Mouse (Mus musculus) cerebellum, postnatal 10 days (tissue): ENCODE results near the gene Pced1a.

Experiments
- DNase-seq, 2 experiments: peaks; one replicate each; pipeline ENCODE4 v3.0.0; 2021; ENCODE audit warnings: mixed read lengths in 2 of 2

Gene Pced1a

DNA sequence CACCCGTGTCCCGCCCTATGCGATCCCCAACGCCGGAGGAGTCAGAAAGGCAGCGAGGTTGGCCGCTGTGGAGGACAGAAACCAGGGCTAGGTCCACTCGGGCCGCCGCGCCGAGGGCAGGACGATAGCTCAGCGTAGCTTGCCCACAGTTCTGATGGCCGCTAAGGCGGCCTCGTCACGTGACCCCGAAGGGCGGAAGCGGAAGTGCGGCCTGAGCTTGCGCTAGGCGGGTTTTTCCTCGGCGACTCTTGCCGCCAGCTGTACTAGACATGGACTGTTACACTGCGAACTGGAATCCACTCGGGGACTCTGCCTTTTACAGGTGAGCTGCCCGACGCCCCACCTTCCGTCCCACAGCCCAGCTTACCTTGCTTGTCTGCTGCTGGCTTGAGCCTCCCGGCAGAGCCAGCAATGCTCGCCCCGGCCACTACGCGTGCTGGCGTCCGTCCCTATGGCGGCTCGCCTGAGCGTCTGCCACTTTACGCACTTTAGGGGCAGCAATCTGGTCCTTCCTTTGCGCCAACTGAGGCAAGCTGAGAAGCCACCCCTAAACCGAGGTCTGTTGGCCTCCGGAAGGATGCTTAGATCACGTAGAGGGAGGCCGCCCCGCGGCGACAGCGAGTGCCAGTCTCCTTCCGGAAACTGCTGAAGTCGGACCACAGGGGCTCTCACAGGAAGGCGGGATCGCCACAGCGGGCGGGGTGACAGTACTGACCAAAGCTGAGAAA lies at the start of gene Pced1a, which contains the start of gene Vps16:
TSS of gene Pced1a (minus strand) at position 576 of the 728 bp plus-strand sequence.
TSS of gene Vps16 (plus strand) at position 214 of the 728 bp plus-strand sequence.
- peak; percentile 96 to 97 for DNase-seq

DNA sequence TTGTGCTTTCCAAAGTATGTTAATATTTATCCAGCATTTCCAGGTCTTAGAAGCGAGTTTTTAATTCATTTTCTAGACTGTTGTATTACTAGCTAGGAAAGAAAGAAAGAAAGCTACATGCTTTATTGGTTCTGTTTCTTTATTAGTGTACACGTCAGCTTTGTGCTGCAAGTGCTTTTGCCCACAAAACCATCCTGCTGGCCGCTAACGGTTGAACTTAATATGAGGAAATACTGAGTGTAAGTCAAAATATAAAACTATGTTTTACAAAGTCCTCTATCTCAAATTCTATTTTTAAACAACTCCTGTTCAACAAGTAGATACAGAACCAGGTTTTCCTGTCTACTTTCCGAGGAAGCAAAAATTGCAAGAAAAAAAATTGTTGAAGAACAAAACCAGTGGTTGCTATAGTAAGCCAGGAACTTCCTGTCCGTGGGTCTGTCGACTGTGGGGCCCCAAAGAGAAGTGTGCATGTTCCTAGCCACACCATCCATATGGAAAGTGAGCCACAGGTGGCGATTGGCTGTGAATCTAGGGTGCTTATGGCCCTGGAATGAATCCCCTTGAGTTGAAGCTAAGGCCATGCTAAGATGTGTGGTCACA lies 48.5 kb upstream of the Pced1a start:
- no peak for DNase-seq

DNA sequence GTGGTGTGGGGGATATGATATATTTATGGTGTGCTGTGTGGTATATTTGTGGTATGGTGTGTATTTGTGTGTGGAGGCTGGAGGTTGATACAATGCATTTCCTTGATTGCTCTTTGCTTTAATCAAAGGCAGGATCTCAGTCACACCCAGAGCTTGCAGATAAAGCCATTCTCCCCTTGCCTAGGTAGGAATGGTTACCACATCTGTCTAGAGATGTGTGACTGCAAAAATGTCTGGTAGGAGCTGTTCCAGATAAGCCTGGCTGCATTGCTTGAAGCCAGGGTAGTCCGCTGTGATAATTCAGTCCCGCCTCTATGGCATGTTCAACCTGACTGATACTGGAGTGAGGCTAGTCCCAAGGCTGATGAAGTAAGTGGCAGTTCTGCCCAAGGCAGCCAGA lies 45.4 kb upstream of the Pced1a start:
- DNase-seq, result no peak

DNA sequence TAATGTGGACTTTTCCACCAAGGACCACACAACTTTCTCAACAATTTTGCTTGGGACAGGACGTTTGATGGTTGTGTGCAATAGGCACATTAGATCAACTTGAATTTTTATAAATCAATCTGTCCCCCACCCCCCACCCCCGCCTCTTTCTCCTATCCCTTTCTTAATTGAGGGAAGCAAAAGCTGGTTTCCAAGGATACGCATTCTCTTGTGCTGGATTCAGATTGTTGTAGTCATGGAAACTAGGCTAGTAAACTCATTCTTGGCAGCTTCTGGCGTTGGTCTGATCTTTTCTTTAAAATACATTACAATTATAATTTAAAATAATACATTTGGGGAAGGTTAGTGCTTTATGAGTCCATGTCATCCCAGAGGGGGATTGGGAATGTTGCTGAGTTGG lies 44.9 kb upstream of the Pced1a start:
- DNase-seq, result no peak

DNA sequence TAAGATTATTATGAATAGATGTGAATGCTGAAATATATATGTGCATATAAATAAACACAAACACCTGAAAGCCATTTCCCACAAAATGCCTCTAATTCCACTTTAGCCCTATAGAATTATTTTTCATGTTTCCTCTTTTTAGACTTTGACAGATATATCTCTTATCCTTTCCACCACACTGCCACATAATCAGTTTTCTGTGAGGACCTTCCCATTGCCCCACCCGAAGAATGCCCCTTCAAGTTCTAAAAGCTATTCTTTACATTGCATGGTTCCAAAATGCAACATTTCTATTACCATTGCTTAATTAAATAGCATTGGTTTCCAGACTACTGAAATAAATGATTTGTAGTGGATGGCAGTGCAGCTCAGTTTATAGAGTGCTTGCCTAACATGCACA lies 41.9 kb upstream of the Pced1a start:
- DNase-seq, result no peak

DNA sequence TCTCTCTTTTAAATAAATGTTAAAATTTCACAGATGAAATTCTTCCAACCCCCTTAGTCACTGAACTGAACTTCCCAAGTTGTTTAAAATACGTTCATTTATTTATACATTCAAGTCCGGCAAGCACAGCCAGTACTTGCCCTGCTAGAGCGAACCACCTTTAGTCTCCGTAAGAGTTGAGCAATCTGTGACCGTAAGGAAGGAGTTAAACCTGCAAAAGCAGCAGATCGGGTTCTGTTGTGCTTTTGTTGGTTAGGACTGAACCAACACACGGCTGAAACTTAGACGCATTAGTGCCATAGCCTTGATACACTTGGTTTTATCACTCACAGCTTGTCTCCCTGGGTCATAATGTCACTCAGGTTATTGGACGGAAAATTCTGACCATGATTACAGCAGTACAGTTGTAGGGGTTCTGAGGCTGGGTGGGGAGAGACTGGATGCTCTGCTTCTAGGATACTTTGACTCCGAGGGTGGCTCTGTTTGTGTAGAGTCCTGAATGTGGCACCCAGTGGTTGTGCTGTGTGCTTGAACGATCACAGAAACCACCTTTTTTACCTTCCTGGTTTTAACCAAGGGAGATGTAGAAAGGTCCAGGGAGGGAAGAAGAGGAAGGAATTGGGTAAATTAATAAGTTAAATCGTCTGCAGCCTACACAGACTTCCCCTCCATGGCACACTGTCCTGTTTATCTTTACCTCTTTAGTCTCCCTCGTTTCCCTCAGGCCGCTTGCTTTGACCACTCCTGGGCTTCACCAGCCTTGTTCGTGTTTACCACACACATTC lies 37.0 kb upstream of the Pced1a start:
- no peak for DNase-seq

DNA sequence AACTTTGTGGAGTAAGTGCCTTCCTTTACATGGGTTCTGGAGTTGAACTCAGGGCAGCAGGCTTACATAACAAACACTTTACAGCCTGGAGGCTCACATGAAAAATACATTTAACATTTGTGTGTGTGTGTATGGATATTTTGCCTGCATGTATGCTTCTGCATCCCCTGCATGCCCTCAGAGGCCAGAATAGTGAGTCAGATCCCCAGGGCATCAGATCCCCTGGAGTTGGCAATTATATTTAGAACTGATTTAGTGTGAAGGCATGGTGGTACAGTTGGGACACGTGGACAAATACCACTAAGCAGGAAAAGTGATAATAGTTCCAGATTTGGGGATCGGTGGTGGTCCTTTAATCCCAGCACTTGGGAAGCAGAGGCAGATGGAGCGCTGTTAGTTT lies 35.1 kb upstream of the Pced1a start:
- no peak for DNase-seq

DNA sequence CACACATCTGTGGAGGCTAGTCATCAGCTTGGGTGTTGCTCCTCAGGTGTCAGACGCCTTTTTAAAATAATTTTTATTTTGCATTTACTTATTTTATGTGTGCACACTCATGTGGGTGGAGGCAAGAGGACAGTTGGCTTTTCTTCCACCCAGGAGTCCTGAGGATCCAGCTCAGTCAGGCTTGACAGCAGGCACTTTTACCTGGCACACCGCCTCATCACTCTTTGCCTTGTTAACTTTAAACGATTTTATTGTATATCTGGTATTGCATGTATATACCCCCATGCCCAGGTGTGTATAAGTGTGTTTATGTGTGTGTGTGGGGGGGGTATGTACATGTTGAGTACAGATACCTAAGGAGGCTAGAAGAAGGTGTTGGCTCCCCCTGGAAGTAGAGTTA lies 33.4 kb upstream of the Pced1a start:
- DNase-seq, result peak; percentile 34 to 59

DNA sequence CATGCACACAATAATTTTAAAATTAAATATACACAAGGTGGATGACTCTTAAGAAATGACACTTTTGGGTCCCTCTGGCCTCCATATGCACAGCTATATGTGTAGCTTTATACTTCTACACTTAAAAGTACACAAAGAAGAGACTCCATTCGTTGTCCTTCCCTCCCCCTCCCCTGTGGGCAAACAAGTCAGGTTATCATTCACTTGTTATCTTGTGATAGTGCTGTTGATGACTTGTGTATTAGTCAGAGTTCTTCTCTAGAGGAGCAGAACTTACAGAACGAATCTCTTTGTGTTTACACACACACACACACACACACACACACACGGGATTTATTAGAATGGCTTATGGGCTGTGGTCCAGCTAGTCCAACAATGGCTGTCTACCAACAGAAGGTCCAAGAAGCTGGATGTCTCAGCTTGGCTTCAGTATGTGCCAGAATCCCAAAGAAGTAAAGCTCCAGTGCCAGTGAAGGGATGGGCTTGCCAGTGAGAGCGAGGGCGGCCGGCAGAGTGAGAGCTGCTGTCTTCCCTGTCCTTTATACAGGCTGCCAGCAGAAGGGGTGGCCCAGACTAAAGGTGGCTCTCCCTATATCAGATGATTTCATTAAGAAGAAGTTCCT lies 30.4 kb upstream of the Pced1a start:
- peak; percentile 90 to 93 for DNase-seq

DNA sequence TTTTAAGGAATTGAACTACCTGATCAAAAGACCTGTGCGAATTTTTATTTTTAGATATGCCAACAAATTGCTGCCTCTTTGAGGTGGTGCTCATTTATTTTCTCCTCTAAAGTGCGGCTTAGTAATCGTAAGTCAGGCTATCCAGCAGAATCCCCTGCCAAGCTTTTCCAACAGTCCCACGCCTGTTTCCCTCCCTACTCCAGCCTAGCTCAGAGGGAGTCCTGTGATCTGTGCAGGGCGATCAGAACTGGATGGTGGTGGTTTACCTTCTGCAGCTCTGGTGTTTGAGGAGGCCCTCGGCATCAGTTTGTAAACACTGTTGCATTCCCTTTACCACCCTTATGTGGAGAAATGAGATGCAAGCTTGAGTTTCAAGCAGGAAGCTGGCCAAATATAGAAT lies 28.9 kb upstream of the Pced1a start:
- DNase-seq, result peak in 1 of 2 experiments; percentile 24

DNA sequence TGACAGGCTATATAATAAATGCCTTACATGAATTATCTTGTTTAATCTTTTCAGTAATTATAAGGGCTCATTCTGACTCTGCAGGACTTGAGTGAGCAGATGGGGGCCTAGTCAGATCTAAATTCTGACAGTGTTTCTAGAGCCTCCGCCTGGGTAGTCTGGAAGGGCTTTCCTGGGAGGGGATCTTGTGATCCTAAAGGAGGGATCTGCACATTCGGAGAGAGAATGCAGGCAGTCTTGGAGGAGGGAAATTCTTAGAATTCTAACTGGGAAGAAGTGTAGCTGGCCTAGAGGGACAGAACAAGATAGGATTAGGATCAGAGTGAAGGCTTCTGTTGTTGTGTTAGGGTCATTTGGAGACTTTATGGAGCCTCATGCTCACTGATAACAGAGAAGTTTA lies 27.8 kb upstream of the Pced1a start:
- no peak for DNase-seq

DNA sequence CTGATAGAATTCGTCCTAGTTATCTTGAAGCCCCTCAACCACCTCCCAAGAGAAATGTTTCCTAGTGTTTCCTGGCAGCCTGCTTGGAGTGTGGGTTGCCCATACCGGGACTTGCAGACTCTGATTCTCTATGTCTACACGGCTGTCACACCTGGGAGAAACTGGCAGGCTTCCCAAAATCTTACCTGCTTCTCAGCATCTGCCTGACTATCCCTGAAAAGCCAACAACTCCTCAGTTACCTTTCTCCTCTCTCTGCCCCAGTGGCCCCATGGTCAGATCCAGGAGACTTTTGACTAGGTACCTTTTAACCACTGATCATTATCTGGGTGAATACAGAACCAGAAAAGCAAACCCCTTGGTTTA lies 27.2 kb upstream of the Pced1a start:
- peak; percentile 35 to 49 for DNase-seq

DNA sequence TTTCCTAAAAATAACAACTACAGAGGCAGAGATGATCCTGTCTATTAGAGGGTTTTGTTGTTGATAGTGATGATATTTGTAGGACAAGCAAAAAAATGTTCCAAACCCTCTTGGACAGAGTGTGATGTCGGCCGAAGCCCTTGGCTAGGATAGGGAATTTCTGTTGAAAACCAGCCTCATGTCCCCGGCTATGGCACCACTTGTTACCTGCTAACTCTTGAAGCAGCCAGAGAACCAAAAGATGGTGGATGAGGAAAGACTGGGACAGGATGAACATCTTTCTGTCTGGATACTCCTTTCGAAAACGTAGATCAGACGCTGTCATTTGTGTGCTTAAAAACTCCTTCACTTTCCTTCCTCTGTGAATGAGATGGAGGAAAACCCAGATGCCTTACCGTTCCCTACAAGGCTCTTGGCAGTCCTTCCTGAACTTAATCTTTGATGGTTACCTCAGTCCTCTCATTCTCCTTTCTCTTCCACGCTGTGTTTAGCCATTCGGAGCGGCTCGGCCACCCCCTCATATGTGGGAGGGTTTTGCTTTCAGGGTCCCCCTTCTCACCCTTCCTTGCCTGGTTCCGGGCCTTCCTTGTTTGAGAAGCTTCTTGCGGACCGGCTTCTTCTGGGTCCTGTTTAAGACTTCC lies 26.7 kb upstream of the Pced1a start:
- DNase-seq, result peak in 1 of 2 experiments; percentile 21

DNA sequence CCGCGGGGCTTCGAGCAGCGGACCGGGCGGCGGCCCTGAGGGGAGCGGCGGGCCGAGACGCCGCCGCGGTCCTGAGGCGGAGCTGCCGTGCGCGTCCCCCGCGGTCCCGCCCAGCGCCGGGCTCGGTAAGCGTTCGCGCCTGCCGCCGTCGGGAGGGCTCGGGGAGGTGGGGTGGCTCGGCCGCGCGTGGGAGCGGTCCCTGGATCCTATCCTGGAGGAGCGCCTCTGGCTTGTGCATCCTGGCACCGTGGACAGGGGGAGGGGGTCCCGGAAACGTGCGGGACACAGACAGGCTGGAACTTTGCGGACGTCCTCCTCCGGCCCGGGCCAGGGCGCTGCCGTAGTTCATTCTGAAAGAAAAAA lies 25.9 kb upstream of the Pced1a start:
- DNase-seq, result peak; percentile 78 to 79

DNA sequence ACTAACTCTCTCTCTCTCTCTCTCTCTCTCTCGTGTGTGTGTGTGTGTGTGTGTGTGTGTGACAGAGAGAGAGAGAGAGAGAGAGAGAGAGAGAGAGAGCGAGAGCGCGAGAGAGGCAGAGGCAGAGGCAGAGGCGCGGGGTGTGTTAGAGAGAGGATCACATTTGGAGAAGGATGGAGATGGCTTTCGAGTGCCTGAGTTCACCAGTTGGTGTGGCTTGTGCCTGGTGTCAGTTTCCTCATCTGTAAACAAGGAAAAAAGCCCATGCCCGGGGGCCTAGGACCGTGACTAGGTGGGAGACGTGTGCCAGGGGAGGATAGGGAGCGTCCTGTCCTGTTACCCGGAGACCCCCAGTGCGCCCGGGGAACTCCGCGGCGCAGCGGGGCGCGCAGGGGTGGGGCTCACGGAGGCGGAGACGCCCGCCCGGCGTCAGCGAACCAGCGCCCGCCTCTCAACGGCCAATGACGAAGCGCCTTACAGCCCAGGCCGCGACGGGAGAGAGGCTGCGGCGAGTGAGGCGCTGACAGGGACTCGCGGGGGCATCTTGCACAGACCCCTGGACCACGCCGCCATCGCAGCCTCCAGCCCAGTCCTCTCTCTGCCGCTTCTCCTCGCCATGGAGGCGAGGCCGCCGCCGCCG lies 25.4 kb upstream of the Pced1a start, which contains the start of gene Ptpra:
TSS of gene Ptpra (plus strand) at position 485 of the 640 bp plus-strand sequence.
- DNase-seq, result peak; percentile 95 to 96

DNA sequence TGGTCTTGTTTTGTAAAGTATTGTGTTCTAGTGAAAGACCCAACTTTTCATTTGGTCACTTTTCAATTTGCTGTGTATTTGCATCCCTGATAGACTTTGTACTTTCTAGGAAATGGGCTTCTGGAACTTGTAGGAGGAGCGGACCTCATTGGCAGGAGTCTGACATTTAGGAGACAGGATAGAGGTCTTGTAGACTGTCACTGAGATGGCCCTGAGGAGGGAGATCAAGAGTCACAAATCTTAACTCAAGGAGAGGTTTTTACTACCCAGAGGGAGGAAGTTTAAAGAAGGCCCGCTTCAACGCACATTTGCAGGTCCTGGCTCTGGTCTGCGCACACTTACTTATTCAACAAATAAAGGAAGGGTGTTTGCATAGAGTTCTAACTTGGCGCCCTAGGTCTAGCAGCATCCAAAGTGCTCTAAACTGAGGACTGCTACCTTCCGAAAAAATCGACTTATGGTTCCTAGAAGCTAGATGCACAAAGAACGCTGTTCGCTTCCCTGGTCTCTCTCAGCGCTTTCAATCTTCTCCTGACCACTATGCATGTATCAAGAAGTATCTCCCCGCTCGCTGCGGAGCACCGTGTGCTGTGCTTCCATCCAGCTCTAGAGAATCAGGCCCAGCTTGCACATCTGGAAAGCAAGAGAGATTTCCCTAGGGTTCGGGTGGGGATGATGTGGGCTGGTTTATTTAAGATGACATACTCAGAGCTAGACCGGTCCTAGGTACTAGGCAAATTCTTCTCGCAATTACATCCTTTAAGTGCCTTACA lies 24.7 kb upstream of the Pced1a start:
- DNase-seq, result peak in 1 of 2 experiments; percentile 15

DNA sequence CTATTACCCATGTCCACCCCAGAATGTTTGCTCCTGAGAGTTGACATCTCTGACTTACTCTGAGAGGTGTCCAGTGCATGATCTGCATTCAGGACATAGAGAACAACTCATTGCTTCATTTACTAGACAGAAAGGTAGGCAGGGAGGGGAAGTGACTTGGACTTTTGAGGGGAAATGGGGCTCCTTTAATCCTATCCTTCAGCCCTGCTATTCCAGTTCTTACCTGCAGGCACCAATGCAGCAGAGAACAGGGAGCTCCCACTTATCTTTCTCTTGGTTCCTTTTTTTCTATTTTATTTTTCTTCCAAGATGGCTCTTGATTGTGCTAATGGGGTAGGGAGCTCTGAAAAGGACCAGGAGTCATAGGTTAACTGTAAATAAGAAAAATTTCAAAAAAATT lies 23.9 kb upstream of the Pced1a start:
- no peak for DNase-seq

DNA sequence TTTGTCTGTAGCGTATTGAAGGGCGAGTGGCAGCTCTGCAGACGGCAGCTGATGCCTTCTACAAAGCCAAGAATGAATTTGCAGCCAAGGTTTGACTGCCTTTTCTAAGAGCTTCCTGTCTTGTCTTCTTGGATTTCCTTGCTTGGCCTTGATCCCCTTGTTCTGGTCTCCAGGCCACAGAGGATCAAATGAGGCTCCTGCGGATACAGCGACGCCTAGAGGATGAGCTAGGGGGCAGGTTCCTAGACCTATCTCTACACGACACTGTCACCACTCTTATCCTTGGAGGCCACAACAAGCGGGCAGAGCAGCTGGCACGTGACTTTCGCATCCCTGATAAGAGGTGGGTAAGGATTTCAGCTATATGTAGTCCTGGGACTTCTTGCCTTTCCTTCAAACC lies 17.7 kb upstream of the Pced1a start:
- no peak for DNase-seq

DNA sequence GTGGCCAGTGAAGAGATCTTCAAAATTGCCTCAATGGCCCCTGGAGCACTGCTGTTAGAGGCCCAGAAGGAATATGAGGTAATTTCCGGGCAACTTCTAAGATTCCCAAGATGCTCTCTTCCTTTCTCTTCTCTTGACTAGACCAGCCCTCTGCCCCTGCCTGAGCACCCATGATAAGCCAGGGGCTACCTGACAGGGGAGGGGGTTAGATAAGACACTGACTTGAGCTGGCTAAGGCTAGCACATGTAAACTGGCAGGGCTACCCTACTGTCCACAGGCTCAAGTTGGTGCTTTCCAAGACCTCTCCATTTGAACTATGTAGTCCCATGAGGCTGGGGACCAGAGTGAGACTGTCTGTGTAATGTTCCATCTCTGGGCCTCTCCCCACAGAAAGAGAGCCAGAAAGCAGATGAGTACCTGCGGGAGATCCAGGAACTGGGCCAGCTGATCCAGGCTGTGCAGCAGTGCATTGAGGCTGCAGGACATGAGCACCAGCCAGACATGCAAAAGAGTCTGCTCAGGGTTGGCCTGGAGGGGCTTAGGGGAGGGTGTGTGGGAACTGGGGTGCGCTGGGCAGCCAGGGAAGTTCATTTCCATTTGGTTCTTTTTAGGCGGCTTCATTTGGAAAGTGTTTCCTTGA lies 15.5 kb upstream of the Pced1a start:
- peak; percentile 62 to 78 for DNase-seq

DNA sequence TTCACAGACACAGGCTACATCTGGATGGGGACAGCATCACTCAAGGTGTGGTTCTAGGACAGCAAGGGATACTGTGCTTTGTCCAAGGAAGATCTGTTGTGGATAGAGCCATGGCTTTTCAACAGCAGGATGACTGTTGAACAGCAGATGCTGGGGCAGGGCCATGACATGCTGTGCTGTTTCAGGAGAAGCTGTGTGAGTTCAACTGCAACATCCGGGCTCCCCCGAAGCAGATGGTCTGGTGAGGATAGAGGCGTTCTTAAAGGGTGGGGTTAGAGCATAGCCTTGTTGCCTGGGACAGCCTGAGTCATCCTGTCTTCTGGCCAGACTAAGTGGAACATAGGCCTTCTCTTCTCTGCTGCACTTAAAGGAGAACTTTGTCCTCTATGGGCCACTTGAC lies 14.4 kb upstream of the Pced1a start:
- peak; percentile 28 to 59 for DNase-seq

DNA sequence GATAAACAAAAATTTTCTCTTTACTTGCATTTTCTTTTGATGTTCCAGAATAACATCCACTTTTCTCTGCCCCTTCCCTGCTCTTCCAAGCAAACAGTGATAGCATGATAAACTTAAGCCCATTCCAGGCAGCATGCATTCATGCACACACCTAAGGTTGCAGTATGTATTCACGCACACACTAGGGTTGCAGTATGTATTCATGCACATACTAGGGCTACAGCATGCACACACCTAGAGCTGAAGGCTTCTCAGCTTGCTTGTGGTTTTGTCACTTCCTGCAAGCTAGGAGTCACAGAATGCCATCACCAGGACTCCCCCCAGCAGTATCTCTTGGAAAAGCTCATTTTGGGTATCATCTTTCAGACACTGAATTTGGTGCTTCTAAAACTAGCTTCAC lies 12.3 kb upstream of the Pced1a start:
- no peak for DNase-seq
